Mouse (Mus musculus): Measurements from ENCODE around the gene Prkcb. TPM values are rescaled to one million over a fixed set of nuclear protein-coding genes. Genes with fewer than 3 reads are reported as not detected.

Gene Prkcb
- polyA plus RNA-seq, 1 experiment from 2014 or later = 12.7 TPM

DNA sequence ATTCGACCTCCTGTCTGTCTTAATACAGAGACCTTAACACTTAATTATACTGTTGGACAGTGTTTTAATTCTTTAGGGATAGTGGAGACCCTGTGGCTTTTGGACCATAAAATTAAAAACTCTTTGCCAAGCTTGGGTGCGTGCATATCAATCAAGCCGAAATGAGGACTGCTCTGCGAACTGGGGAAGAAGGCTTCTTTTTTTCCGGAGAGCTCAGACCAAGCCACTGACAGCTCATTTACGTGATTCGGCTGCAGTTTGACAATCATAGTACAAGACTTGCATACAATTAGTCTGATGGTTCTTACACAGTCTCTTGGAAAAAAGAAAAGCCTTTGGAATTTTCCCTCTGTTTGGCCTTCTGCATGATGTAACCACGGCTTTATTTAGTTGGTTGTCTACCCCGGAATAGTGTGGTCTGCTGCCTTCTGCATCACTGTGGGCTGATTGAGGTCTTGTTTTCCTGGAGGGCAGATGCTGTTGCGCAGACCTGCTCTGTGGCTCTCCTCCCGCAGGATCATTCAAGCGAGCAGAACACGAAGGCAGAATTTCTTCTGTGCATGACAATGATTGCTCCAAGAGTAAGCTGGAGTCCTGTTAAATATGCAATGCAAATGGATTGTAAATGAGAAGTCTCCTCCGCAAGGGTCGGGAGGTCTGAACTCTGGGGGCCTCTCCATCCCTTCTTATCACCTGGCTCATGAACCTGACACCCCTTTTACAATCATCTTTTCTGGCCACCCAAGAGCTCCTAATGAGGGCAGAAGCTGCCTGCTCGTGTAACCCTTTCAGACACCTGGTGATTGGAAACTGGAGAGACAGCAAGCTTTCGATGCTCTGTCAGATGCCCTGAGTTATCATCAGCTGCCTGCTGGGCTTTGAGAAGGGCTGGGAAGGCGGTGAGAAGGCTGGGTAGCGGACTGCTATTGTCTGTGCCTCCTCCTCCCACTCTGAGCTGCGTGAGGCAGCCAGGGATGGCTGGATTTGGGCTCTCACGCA lies 189.3 kb downstream of the Prkcb start:
- ATAC-seq (ENCODE audit: insufficient read depth, low FRiP score) = no peak
- Histone ChIP-seq H3K27me3 (ENCODE audit: control insufficient read depth, insufficient read depth, low read length) (no peaks in the 10 kb centered on the region), H3K27ac (ENCODE audit: low read length) (no peak overlapping the region), H3K9ac (ENCODE audit: low read length) (no peak overlapping the region), H3K4me1 (ENCODE audit: control insufficient read depth, insufficient read depth, low read length) (no peaks in the 10 kb centered on the region), H3K4me3 (replicated peaks; ENCODE audit: low read length) (no peak overlapping the region), H3K9me3 (replicated peaks; ENCODE audit: control insufficient read depth, low read length) (0 out of 2 replicates have a peak, but pooled peaks cover 5% of the 10 kb centered on the region), H3K36me3 (ENCODE audit: control insufficient read depth, insufficient read depth, low read length) (no peaks in the 10 kb centered on the region), H3K4me2 (ENCODE audit: low read depth, low read length) (no peak overlapping the region)
- WGBS = 21% methylated on average over 21 of the region's 21 CpGs

DNA sequence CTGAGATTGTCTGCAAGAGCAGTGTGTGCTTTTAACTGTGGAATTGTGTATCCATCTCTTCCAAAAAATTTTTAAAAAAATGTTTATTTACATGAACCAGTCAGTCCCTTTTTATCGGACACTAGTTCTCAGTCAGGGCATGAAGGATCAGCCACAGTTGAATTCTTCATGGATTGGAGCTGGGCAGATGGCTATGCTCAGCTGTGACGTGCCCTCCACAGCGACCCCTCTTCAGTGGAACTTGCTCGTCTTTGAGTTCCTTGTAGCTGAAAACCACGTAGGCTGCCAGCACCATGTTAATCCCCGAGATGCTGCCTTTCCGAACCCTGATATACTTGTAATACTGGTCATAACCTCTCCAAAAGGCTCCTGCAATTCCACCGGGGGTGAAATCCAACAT lies 195.4 kb downstream of the Prkcb start:
- no peak for ATAC-seq (ENCODE audit: insufficient read depth, low FRiP score)

DNA sequence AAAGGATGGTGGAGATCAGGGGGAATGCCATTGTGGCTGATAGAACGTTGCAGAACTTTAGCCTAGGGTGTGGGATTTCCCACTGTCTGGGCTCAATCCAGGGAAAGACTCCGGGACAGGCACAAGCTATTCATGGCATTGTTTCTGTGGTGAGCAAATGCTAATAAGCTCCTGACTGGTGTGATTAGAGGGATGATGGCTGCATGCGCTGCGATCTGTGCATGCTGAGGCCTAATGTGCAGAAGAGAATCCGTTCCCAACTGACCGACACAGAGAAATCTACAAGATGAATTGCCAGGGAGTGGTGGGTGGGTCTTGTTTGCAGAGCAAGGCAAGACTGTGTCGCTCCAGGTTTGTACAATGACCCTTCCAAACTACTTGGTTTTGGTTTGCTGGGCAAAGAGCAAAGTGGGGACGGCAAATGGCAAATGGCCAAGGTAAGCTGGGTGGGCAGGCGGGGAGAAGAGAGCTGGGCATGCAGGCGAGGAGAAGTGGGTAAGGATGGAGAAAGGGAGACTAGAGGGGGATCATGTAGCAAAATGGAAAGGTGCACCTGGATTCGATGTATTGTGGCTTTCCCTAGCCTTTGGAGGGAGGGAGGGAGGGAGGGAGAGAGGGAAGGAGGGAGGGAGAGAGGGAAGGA lies 199.5 kb downstream of the Prkcb start:
- Histone ChIP-seq H3K4me3 (replicated peaks; ENCODE audit: low read length) (no peak overlapping the region), H3K9me3 (replicated peaks; ENCODE audit: control insufficient read depth, low read length) (no peaks in the 10 kb centered on the region), H3K36me3 (ENCODE audit: control insufficient read depth, insufficient read depth, low read length) (no peaks in the 10 kb centered on the region), H3K27me3 (ENCODE audit: control insufficient read depth, insufficient read depth, low read length) (no peaks in the 10 kb centered on the region), H3K4me1 (ENCODE audit: control insufficient read depth, insufficient read depth, low read length) (no peaks in the 10 kb centered on the region), H3K4me2 (ENCODE audit: low read depth, low read length) (no peak overlapping the region), H3K27ac (ENCODE audit: low read length) (no peak overlapping the region), H3K9ac (ENCODE audit: low read length) (no peak overlapping the region)
- 49% methylated on average over 11 of the region's 11 CpGs for WGBS
- no peak; the same call in 1 of the 2 replicates for ATAC-seq (ENCODE audit: insufficient read depth, low FRiP score)

More for the DNA sequence above, 195.4 kb downstream of the Prkcb start:
- Histone ChIP-seq H3K4me1 (ENCODE audit: control insufficient read depth, insufficient read depth, low read length) (no peaks in the 10 kb centered on the region), H3K4me3 (replicated peaks; ENCODE audit: low read length) (no peak overlapping the region), H3K27me3 (ENCODE audit: control insufficient read depth, insufficient read depth, low read length) (no peaks in the 10 kb centered on the region), H3K4me2 (ENCODE audit: low read depth, low read length) (no peak overlapping the region), H3K9ac (ENCODE audit: low read length) (no peak overlapping the region), H3K9me3 (replicated peaks; ENCODE audit: control insufficient read depth, low read length) (no peaks in the 10 kb centered on the region), H3K27ac (ENCODE audit: low read length) (no peak overlapping the region), H3K36me3 (ENCODE audit: control insufficient read depth, insufficient read depth, low read length) (no peaks in the 10 kb centered on the region)
- WGBS = 57% methylated on average over 8 of the region's 8 CpGs

DNA sequence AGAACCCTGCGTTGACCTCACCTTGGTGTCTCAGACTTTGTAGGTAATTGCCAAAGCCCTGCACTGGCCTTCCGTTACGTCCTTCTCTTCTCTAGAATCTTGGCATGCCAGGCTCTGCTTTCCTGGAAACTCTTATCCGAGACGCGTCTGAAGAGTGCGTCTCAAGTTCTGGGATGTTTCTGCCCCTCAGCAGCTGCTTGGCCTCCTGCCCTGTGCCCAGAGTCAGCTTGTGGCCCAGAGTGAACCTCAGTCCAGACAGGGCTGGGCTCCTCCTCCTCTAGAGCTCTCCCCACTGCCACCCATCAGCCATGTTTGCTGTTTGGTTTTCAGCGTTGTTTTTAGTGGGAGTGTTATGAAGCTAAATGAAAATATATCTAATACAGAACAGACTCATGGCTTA lies 203.5 kb downstream of the Prkcb start:
- Histone ChIP-seq H3K4me3 (replicated peaks; ENCODE audit: low read length) (no peak overlapping the region), H3K27ac (ENCODE audit: low read length) (no peak overlapping the region), H3K4me1 (ENCODE audit: control insufficient read depth, insufficient read depth, low read length) (no peaks in the 10 kb centered on the region), H3K36me3 (ENCODE audit: control insufficient read depth, insufficient read depth, low read length) (no peaks in the 10 kb centered on the region), H3K27me3 (ENCODE audit: control insufficient read depth, insufficient read depth, low read length) (no peaks in the 10 kb centered on the region), H3K9me3 (replicated peaks; ENCODE audit: control insufficient read depth, low read length) (no peaks in the 10 kb centered on the region), H3K4me2 (ENCODE audit: low read depth, low read length) (no peak overlapping the region), H3K9ac (ENCODE audit: low read length) (no peak overlapping the region)
- ATAC-seq (ENCODE audit: insufficient read depth, low FRiP score) = no peak
- WGBS = 79% methylated on average over 8 of the region's 8 CpGs

DNA sequence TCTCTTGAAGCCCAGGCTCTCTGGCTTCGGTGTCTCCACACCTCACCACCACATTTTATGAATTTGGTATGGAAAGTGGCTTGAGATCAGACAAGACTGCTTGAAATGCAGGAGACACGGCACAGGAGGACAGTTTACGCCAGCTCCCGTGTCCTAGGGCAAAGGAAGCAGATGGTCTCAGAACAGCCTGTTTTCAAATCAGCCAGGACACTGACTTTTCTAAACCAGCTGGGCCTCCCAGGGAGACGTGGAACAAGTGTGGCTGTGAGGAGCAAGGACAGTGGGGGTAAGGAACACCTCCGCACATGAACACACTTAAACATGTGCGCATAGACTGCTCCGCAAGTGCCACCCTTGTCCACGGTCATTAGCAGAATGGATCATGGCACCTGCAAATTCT lies 204.4 kb downstream of the Prkcb start:
- no peaks in the 10 kb centered on the region for H3K27me3 ChIP-seq (ENCODE audit: control insufficient read depth, insufficient read depth, low read length)
- no peaks in the 10 kb centered on the region for H3K36me3 ChIP-seq (ENCODE audit: control insufficient read depth, insufficient read depth, low read length)
- H3K9ac ChIP-seq (ENCODE audit: low read length) = no peak overlapping the region
- no peak overlapping the region for H3K27ac ChIP-seq (ENCODE audit: low read length)
- H3K4me2 ChIP-seq (ENCODE audit: low read depth, low read length) = no peak overlapping the region
- 86% methylated on average over 9 of the region's 9 CpGs for WGBS
- H3K4me1 ChIP-seq (ENCODE audit: control insufficient read depth, insufficient read depth, low read length) = no peaks in the 10 kb centered on the region
- no peak overlapping the region for H3K4me3 ChIP-seq (replicated peaks; ENCODE audit: low read length)
- no peak for ATAC-seq (ENCODE audit: insufficient read depth, low FRiP score)
- no peaks in the 10 kb centered on the region for H3K9me3 ChIP-seq (replicated peaks; ENCODE audit: control insufficient read depth, low read length)

DNA sequence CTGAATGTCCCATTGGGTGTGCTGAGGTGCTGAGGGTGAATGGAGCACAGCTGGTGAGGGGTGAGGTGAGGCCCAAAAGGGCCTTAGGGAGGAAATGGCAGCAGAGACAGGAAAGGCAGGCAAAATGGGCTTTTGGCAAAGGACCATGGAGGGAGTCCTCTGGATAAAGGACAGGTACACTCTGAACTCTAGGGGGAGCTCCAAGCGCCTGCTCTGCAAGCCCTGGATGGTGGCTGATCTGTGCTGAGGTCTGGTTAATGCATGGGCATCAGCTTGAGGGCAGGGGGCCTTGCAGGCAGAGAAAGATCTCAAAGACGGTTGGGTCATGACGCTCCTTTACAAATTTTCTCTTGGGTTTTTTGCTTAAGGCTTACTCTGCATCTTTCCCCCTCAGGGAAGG lies 205.5 kb downstream of the Prkcb start:
- H3K27ac ChIP-seq (ENCODE audit: low read length) = no peak overlapping the region
- no peak for ATAC-seq (ENCODE audit: insufficient read depth, low FRiP score)
- no peaks in the 10 kb centered on the region for H3K36me3 ChIP-seq (ENCODE audit: control insufficient read depth, insufficient read depth, low read length)
- H3K9me3 ChIP-seq (replicated peaks; ENCODE audit: control insufficient read depth, low read length) = no peaks in the 10 kb centered on the region
- no peak overlapping the region for H3K4me3 ChIP-seq (replicated peaks; ENCODE audit: low read length)
- H3K4me2 ChIP-seq (ENCODE audit: low read depth, low read length) = no peak overlapping the region
- WGBS = 24% methylated on average over 3 of the region's 3 CpGs
- H3K4me1 ChIP-seq (ENCODE audit: control insufficient read depth, insufficient read depth, low read length) = no peaks in the 10 kb centered on the region
- H3K27me3 ChIP-seq (ENCODE audit: control insufficient read depth, insufficient read depth, low read length) = no peaks in the 10 kb centered on the region
- no peak overlapping the region for H3K9ac ChIP-seq (ENCODE audit: low read length)

DNA sequence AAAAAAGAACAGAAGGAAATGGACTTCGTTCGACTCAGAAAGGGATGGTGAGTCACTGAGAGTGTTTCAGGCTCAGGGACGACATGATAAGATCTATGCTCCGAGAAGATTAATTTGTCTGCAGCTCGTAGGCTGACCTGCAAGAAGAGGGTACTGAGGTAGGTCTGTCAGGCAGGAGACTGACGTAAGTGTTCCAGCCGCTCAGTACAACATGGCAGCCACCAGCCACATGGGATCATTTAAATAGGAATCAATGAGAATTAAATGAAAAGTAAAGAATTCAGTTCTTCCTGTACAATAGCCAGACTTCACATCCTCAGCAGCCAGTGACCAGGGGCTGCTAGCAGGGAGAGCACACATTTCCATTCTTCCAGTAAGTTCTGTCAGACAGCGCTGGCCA lies 209.0 kb downstream of the Prkcb start:
- H3K27ac ChIP-seq (ENCODE audit: low read length) = no peak overlapping the region
- 59% methylated on average over 8 of the region's 8 CpGs for whole genome bisulfite sequencing
- H3K9me3 ChIP-seq (replicated peaks; ENCODE audit: control insufficient read depth, low read length) = no peaks in the 10 kb centered on the region
- ATAC-seq (ENCODE audit: insufficient read depth, low FRiP score) = no peak
- no peaks in the 10 kb centered on the region for H3K27me3 ChIP-seq (ENCODE audit: control insufficient read depth, insufficient read depth, low read length)
- H3K4me2 ChIP-seq (ENCODE audit: low read depth, low read length) = no peak overlapping the region
- no peaks in the 10 kb centered on the region for H3K36me3 ChIP-seq (ENCODE audit: control insufficient read depth, insufficient read depth, low read length)
- no peak overlapping the region for H3K9ac ChIP-seq (ENCODE audit: low read length)
- no peak overlapping the region for H3K4me3 ChIP-seq (replicated peaks; ENCODE audit: low read length)
- no peaks in the 10 kb centered on the region for H3K4me1 ChIP-seq (ENCODE audit: control insufficient read depth, insufficient read depth, low read length)

DNA sequence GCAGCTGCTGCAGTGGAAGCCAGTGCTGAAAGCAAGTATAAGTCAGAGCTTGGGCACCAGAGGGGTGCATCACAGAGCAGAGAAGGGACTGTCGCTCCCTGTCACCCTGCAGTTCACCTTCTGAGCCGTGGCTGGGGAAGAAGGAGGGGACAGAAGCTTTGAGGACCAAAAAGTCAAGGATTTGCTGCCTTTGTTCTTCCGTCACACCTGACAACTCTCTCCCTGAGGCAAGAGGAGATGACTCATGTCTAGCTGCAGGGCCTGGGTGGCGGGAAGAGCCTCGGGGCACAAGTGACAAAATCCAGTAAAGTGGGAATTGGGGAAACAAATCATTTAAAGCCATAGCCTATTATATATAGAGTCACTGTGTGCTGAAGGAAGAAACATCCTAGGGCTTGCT lies 209.9 kb downstream of the Prkcb start:
- ATAC-seq (ENCODE audit: insufficient read depth, low FRiP score) = no peak
- Histone ChIP-seq H3K9me3 (replicated peaks; ENCODE audit: control insufficient read depth, low read length) (no peaks in the 10 kb centered on the region), H3K4me1 (ENCODE audit: control insufficient read depth, insufficient read depth, low read length) (no peaks in the 10 kb centered on the region), H3K4me2 (ENCODE audit: low read depth, low read length) (no peak overlapping the region), H3K36me3 (ENCODE audit: control insufficient read depth, insufficient read depth, low read length) (no peaks in the 10 kb centered on the region), H3K27me3 (ENCODE audit: control insufficient read depth, insufficient read depth, low read length) (no peaks in the 10 kb centered on the region), H3K27ac (ENCODE audit: low read length) (no peak overlapping the region), H3K9ac (ENCODE audit: low read length) (no peak overlapping the region), H3K4me3 (replicated peaks; ENCODE audit: low read length) (no peak overlapping the region)
- 38% methylated on average over 5 of the region's 5 CpGs for WGBS
